Mouse (Mus musculus): ENCODE measurements around the gene Pip5k1b.

GRCm38 (mm10) chr19:24486433-24487296 is 69.0 kb downstream of the Pip5k1b start:
- TF ChIP-seq EP300 (IDR thresholded peaks at IDR 0.05; ENCODE audit: low read depth) (no peak), CTCF (IDR thresholded peaks at IDR 0.05; ENCODE audit: low read depth) (no peak)
